Mouse (Mus musculus) kidney, postnatal 25 days (tissue): ENCODE measurements around the gene Hsd3b6.
"Not testable (repeated sequence)": the region's sequence is repeated elsewhere in the genome, so short reads cannot be mapped to it uniquely, and the experiment has no call there.

Experiments used
- DNase-seq, 2 experiments: peaks; one replicate each; pipeline ENCODE4 v3.0.0; 2021; ENCODE audit warnings: mixed read lengths in 2 of 2

Gene Hsd3b6

GRCm38 (mm10) chr3:98814101-98814670 is at the start of gene Hsd3b6:
Gene Hsd3b6 (minus strand): TSS chr3:98814443.
- DNase-seq, result no peak

GRCm38 (mm10) chr3:98862800-98863199 is 48.6 kb upstream of the Hsd3b6 start:
- DNase-seq, result no peak

- DNase-seq, result no peak
Observed at GRCm38 (mm10) chr3:98859576-98859975, 45.3 kb upstream of the Hsd3b6 start, which contains the start of gene Hsd3b1. Gene Hsd3b1 (minus strand): TSS chr3:98859794.

- no peak for DNase-seq
Observed at GRCm38 (mm10) chr3:98858051-98858450, 43.8 kb upstream of the Hsd3b6 start.

GRCm38 (mm10) chr3:98856892-98857291 is 42.6 kb upstream of the Hsd3b6 start:
- no peak for DNase-seq

GRCm38 (mm10) chr3:98855160-98855559 is 40.9 kb upstream of the Hsd3b6 start:
- no peak for DNase-seq

GRCm38 (mm10) chr3:98853685-98854084 is 39.4 kb upstream of the Hsd3b6 start:
- DNase-seq, result peak in 1 of 2 experiments; percentile 4

DNA sequence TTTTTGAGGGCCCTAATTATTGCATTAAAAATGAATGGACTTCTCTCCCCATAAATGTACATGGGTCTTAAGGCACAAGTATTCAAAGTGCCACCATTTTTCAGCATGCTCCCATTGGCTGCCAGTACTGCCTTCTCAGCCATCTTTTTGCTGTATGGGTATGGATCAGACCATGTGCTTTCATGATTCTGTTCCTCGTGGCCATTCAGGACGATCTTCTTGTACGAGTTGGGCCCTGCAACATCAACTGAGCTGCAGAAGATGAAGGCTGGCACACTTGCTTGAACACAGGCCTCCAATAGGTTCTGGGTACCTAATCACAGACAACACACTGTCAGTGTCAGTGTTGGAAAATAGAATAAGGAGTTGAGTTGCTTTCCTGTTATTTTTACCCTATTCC is 38.8 kb upstream of the Hsd3b6 start:
- DNase-seq, result no peak

DNA sequence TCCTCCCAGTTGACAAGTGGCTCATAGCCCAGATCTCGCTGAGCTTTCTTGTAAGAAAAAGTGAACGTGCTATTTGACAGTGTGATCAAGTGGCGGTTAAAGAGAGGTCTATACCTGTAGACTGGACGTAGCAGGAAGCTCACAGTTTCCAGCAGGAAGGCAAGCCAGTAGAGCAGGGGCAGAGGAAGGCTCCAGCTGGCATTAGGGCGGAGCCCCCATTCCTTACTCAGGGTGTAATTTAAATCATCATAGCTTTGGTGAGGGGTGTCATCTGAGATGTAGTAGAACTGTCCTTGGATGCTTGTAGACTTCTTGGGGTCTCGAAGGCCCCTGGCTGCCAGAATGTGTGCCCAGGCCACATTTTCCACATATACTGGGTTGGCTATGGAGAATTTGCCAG is 38.4 kb upstream of the Hsd3b6 start:
- no peak for DNase-seq

- DNase-seq, result no peak
Observed at GRCm38 (mm10) chr3:98851853-98852252, 37.6 kb upstream of the Hsd3b6 start.

DNA sequence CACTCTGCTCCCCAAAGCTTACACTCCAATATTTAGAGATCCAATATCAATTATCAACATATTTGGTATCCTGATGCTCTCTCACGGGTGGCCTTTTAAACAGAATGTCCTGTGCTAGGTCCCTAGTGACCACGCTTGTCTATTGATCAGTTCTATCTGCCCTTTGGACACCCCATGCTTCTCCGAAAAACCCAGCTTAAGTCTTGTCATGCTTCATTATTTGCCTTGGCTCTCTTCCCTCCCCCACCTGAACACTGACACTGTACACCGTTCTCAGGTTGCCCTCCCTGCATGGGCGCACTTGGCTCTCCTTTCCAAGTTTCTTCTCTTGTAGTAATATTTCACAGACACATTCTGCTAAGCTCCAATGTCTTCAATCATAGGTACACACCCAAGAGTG is 36.0 kb upstream of the Hsd3b6 start:
- DNase-seq, result no peak

GRCm38 (mm10) chr3:98848898-98849297 is 34.7 kb upstream of the Hsd3b6 start:
- no peak for DNase-seq

DNA sequence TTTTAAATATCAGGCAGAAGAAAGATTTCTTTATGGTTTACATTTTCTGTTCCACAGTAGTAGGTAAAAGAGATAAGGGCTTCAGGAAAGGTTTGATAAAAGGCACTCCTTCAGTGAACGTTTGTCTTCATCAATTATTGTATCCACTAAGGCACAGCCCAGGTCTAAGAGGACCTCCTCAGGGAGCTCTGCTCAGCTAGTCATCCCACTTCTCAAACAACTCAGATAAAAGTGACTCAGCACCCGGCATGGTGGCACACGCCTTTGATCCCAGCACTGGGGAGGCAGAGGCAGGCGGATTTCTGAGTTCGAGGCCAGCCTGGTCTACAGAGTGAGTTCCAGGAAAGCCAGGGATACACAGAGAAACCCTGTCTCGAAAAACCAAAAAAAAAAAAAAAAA is 1.6 kb downstream of the Hsd3b6 start:
- DNase-seq, result not testable (repeated sequence)

DNA sequence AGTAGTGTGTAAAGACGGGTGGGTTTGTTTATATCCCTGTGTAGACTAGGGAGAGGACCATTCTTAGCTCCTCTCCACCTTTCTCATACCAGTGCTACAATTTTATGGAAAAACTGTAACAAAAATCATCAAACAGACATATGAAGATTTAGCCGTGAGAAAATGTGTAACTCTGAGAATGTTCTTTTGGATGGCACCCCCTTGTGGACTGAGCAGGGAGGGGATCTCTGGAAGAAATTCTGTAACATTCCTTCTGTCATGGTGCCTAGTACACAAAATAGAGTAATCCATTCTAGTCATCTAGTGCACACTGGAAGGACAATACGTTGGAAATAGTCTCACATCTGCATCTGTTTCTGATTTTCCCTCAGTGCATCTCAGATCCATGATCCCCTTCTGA is 9.2 kb downstream of the Hsd3b6 start:
- DNase-seq, result not testable (repeated sequence)

DNA sequence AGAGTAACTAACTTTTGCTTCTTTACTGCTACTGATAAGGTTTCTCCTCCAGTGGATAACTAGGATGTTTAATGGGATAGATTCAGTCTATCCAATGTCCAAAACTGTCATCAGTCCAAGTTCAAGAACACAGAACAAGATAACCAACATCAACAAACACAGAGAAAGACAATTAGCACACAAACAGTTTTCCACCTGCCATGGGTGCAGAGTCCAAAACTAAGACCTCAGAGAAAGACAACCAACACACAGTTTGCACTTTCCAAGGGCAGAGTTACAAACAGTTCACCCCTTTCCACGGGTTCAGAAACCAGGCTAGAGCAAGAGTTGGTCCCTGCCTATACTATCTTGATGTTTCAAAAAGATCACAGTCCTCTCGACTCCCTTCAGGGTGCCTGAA is 27.7 kb downstream of the Hsd3b6 start:
- DNase-seq, result no peak

- DNase-seq, result peak in 1 of 2 experiments; percentile 36
Observed at GRCm38 (mm10) chr3:98782181-98782868, 31.9 kb downstream of the Hsd3b6 start.

GRCm38 (mm10) chr3:98780921-98781320 is 33.3 kb downstream of the Hsd3b6 start:
- no peak for DNase-seq

DNA sequence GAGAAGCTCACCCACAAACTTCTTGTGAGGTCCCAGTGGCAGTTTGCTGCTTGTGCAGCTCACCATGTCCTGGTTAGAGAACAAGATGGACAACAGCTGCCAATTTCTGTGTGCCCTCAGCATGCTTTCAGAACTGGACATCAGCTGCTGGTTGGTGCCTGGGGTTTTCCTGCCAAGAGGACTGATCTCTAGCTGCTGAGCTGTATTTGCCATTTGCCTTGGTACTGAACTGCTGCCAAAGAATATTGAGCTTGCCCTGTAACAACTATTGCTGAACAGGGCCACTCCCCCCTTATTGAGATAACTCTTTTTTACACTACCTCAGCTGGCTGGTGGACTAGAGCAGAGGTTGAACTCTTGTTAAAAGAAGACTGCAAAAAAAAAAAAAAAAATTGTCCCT is 50.1 kb downstream of the Hsd3b6 start:
- DNase-seq, result peak in 1 of 2 experiments; percentile 30

- DNase-seq, result no peak
Observed at GRCm38 (mm10) chr3:98756836-98757235, 57.4 kb downstream of the Hsd3b6 start.
